Mouse (Mus musculus): ENCODE results near the gene Zfp451. TPM values are rescaled to one million over a fixed set of nuclear protein-coding genes. Genes with fewer than 3 reads are reported as not detected.

Zfp451 gene
- total RNA-seq, 2 experiments from 2014 or later, result 62.5 to 63.8 TPM

DNA sequence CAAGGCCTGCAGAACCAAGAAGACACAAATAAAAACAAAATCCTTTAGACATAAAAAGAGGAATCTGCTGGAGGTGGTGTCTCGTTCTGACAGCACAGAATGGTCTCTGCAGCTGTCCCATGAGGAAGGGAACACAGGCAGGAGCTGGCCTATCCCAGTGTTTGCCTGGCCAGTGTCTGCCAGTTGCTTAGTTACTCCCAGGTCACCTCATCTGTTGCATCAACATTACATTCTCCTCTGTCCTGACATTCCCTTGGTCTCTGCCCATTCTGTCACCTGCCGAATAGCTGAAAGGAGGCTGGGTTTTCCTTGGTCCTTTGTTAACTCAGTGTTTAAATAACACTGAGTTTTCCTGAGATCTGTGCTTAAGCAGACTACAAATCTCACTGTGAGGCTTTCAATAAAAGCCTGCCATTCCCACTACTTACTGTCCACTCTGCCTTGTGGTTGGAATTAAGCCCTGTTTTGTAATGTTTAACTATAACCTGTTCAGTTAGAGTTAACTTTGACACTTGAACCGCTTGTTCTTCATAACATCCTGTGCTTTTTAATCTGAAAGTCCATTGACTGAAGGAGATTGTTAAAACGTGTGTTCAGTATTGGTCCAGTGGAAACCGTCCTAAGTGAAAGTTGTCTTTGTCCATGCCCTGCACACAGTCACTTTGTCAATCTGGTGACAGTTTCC is 80.3 kb downstream of the Zfp451 start:
- intact Hi-C loops (cut with DNase I), result no loop called here
- DNase-seq (ENCODE audit: extremely low spot score in 1 of 2, low spot score in 2 of 2), result no peak

DNA sequence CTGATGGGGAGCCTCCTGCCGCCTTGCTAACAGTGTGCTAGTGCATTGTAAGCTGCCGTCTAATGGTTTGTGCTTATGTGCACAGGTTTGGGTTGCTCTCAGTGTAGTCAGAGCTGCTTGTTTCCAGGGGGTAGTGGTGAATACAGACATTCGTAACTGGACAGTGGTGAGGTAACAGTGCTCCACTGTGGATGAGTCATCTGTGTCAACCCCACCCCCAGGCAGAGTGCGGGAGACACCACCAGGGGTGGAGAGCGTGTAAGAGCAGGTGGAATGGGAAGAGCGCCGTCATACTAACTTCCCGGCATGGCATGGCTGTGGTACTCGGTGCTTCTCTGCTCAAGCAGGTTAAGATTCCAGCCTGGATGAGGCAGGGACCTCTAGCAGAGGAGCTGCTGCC is 81.4 kb downstream of the Zfp451 start:
- no peak for DNase-seq (ENCODE audit: extremely low spot score in 1 of 2, low spot score in 2 of 2)
- intact Hi-C loops (cut with DNase I), result no loop called here

DNA sequence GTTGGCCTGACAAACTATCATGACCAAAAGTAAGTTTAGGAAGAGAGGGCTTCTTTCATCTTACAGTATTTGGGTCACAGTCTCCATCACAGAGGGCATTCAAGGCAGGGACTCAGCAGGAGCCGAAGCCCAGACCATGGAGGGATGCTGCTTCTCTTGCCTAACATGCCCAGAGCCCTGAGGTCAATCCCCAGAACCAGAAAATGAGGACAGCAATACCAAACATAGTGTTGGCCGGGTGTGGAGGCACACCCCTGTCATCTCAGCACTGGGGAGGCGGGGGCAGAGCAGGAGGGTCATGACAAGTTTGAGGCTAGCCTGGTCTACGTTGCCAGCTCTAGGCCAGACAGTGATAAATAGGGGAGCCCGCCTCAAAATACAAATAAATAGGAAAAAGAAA is 89.3 kb downstream of the Zfp451 start:
- no peak for DNase-seq (ENCODE audit: extremely low spot score in 1 of 2, low spot score in 2 of 2)

GRCm38 (mm10) chr1:33724516-33724915 is 89.9 kb downstream of the Zfp451 start:
- no peak for DNase-seq (ENCODE audit: extremely low spot score in 1 of 2, low spot score in 2 of 2)
- intact Hi-C loops (cut with DNase I), result no loop called here

More for the DNA sequence above, 89.3 kb downstream of the Zfp451 start:
- intact Hi-C loops (cut with DNase I), result no loop called here

GRCm38 (mm10) chr1:33721020-33721419 is 93.4 kb downstream of the Zfp451 start:
- intact Hi-C loops (cut with DNase I), result loop anchor here (2.0 kb wide), 1 partner anchor 50 kb away; no protein-coding TSS in a partner anchor
- DNase-seq (ENCODE audit: extremely low spot score in 1 of 2, low spot score in 2 of 2), result no peak

GRCm38 (mm10) chr1:33720231-33720630 is 94.2 kb downstream of the Zfp451 start:
- intact Hi-C loops (cut with DNase I), result loop anchor here (2.0 kb wide), 1 partner anchor 49 kb away; no protein-coding TSS in a partner anchor
- DNase-seq (ENCODE audit: extremely low spot score in 1 of 2, low spot score in 2 of 2), result no peak

DNA sequence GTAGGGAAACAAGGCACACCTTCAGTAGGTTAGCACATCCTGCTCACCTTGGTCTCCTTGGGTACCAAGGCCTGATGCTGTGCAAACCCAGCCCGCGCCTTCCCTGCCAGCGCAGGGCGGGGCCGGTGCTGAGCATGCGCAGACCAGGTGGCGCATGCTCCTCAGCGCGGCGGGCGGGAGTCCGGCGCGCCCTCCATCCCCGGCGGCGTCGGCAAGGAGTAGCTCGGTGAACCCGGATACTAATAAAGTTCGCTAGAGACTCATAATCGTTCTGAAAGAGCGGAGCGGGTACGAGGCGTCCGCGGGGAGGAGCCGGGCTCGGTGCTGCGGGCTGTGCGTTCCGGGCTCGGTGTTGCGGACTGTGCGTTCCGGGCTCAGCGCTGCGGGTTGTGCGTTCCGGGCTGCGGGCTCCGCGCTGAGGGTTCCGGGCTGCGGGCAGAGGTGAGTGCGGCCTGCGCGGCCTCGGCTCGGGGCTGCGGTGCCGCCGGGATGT is 94.6 kb downstream of the Zfp451 start, which contains the start of gene Rab23:
Rab23 (plus strand) TSS at position 155 of the 493 bp plus-strand sequence.
- intact Hi-C loops (cut with DNase I), result loop anchor here (2.0 kb wide), 1 partner anchor 49 kb away; no protein-coding TSS in a partner anchor
- peak; percentile 80 to 88 for DNase-seq (ENCODE audit: extremely low spot score in 1 of 2, low spot score in 2 of 2)

GRCm38 (mm10) chr1:33717636-33718035 is 96.8 kb downstream of the Zfp451 start:
- DNase-seq (ENCODE audit: extremely low spot score in 1 of 2, low spot score in 2 of 2), result no peak
- intact Hi-C loops (cut with DNase I), result no loop called here

GRCm38 (mm10) chr1:33714796-33715195 is 99.6 kb downstream of the Zfp451 start:
- no peak for DNase-seq (ENCODE audit: extremely low spot score in 1 of 2, low spot score in 2 of 2)
- intact Hi-C loops (cut with DNase I), result no loop called here

DNA sequence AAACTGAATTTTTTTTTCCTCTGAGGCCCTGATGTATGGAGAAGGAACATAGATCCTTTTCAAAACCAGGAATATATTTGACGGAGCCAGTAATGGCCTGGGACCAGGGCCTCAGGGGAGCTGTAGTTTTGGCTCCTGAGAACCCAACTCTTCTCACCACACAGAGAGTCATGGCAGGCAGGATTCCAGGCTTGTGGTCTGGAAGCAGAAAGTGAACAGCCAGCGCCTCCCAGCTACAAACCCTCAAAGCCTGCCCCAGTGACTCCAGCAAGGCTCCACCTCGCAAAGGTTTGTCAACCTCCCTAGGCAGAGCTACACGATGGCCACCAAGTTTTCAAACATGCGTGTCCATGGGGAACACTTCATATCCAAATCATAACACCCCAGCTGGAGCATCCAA is 102.4 kb downstream of the Zfp451 start:
- no peak for DNase-seq (ENCODE audit: extremely low spot score in 1 of 2, low spot score in 2 of 2)
- intact Hi-C loops (cut with DNase I), result no loop called here

Other genes starting within 250 kb of the Zfp451 start
- 1 to 10 TPM; 8.5 to 9.0 TPM for gene Prim2, start 144.8 kb downstream of the Zfp451 start, total RNA-seq (2021)
- 10 to 100 TPM; 30.8 to 33.8 TPM for gene Rab23, start 94.7 kb downstream of the Zfp451 start, total RNA-seq (2021)
- gene Bag2, start 56.8 kb downstream of the Zfp451 start, total RNA-seq (2021), result 10 to 100 TPM; 14.0 to 16.9 TPM
- 100 to 1,000 TPM; 178 to 184 TPM for gene Bend6, start 93.2 kb upstream of the Zfp451 start, total RNA-seq (2021)
- gene Dst, start 93.6 kb upstream of the Zfp451 start, total RNA-seq (2021), result 100 to 1,000 TPM; 249 to 270 TPM

All from left cerebral cortex, postnatal 10 days (tissue).